Mouse (Mus musculus) hindbrain, postnatal 0 days (tissue): ENCODE measurements at regions not wholly inside any gene's neighbourhood (a gene's known extent, or its start where the extent isn't known, plus 50 kb on each side); places are given as distances from the start of the nearest gene placed in this dataset.
A peak's percentile ranks its signal among the peaks of the same experiment; 100 is the strongest.
"Not testable (repeated sequence)": the region's sequence is repeated elsewhere in the genome, so short reads cannot be mapped to it uniquely, and the experiment has no call there.

ENCODE experiments used
- ATAC-seq: fragments of 200-750 bp; cut with Nextera tagmentation; 2 replicates; pipeline ENCODE4 v1.8.0; 2017; ENCODE audit warnings: mild to moderate bottlenecking, moderate TSS enrichment, moderate library complexity
- DNase-seq: peaks from one replicate; pipeline ENCODE4 v3.0.0-alpha.2; 2015; ENCODE audit warnings: low spot score
- H3K27ac ChIP-seq: fragments of 300-500 bp; sonication (generic); 2 replicates; pipeline ENCODE4 v1.5.1; 2014; ENCODE audit warnings: mild to moderate bottlenecking
- H3K27me3 ChIP-seq: fragments of 300-500 bp; sonication (generic); 2 replicates; pipeline ENCODE4 v1.6.1; 2014; ENCODE audit warnings: low read length, mixed read lengths; ENCODE audit not compliant: insufficient read depth
- H3K36me3 ChIP-seq: fragments of 300-500 bp; sonication (generic); 2 replicates; pipeline ENCODE4 v1.6.1; 2014; ENCODE audit warnings: low read length, mixed read lengths; ENCODE audit not compliant: insufficient read depth
- H3K4me1 ChIP-seq: fragments of 300-500 bp; sonication (generic); 2 replicates; pipeline ENCODE4 v1.6.1; 2014; ENCODE audit warnings: antibody characterized with exemption, low read length, mixed read lengths; ENCODE audit not compliant: insufficient read depth
- H3K4me2 ChIP-seq: fragments of 300-500 bp; sonication (generic); 2 replicates; pipeline ENCODE4 v1.6.1; 2014; ENCODE audit warnings: low read depth, mild to moderate bottlenecking, low read length, moderate library complexity, mixed read lengths
- H3K4me3 ChIP-seq: fragments of 300-500 bp; sonication (generic); 2 replicates; pipeline ENCODE4 v1.5.1; 2014; ENCODE audit warnings: low read length
- H3K9ac ChIP-seq: fragments of 300-500 bp; sonication (generic); replicated peaks from 2 replicates; pipeline ENCODE4 v1.6.1; 2014; ENCODE audit warnings: mild to moderate bottlenecking, low read length, moderate library complexity, mixed read lengths
- H3K9me3 ChIP-seq: fragments of 300-500 bp; sonication (generic); 2 replicates; pipeline ENCODE4 v1.6.1; 2016; ENCODE audit warnings: low read length, mixed read lengths
- CTCF ChIP-seq: IDR thresholded peaks from 2 replicates; pipeline ENCODE4 v1.5.1; 2016; ENCODE audit warnings: antibody characterized with exemption, control low read depth, low read depth
- WGBS: fragments of 180-500 bp; shearing (Covaris S2); extraction: QIAGEN DNeasy Blood & Tissue Kit; methylation state at CpG from one replicate; pipeline ENCODE4 v1.1.7; 2014; 5-methylcytosine and 5-hydroxymethylcytosine counted together

DNA sequence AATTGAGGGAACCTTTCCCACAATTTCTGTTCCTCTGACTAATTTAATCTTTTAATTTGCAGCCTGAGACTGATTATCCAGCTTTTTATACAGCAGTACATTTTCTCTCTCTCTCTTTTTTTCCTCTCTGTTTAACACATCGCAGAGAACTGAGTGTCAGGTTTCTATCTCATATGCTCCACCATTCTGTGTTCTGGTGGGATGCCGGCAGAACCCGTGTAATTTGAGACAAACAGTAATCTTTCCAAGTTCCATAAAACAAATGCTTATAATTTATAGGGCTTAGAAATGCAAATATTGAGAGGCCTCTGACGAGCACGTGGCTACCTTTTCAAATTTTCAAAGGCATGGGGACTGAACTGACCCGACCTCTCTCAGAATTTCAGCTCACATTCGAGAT is 59.1 kb downstream of the Zbtb18 start:
- Histone ChIP-seq H3K9ac (no peak overlapping the region), H3K4me3 (no peak overlapping the region), H3K27me3 (no peaks in the 10 kb centered on the region), H3K4me1 (no peaks in the 10 kb centered on the region), H3K9me3 (no peaks in the 10 kb centered on the region), H3K27ac (no peak overlapping the region), H3K4me2 (no peak overlapping the region), H3K36me3 (no peaks in the 10 kb centered on the region)
- WGBS: 72% methylated on average over 7 of the region's 7 CpGs
- ATAC-seq (no peak), DNase-seq (no peak)
- no peak for TF ChIP-seq CTCF

DNA sequence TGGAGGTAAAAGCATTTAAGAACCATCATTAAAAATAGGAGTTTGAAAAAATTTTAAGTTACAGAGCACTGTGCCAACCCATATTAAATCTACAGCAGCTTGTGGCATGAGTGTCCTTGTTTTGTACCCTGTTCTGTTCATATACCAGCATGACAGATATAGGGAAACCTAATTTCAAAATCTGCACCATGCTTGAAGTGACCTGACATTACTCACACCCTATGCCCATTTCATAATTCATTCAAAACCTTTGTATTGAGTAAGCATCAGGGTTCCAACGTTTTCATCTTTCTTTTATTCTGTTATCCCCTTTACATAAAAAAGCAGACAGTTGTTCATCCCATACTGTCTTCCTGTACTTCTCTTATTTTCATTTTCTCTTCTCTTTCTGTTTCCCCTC is 61.8 kb downstream of the Zbtb18 start:
- 76% methylated on average over 1 of the region's 1 CpGs for WGBS
- Histone ChIP-seq H3K9me3 (no peaks in the 10 kb centered on the region), H3K4me1 (no peaks in the 10 kb centered on the region), H3K4me2 (no peak overlapping the region), H3K36me3 (no peaks in the 10 kb centered on the region), H3K4me3 (no peak overlapping the region), H3K27ac (no peak overlapping the region), H3K9ac (no peak overlapping the region), H3K27me3 (no peaks in the 10 kb centered on the region)
- no peak for TF ChIP-seq CTCF
- ATAC-seq (no peak), DNase-seq (no peak)

DNA sequence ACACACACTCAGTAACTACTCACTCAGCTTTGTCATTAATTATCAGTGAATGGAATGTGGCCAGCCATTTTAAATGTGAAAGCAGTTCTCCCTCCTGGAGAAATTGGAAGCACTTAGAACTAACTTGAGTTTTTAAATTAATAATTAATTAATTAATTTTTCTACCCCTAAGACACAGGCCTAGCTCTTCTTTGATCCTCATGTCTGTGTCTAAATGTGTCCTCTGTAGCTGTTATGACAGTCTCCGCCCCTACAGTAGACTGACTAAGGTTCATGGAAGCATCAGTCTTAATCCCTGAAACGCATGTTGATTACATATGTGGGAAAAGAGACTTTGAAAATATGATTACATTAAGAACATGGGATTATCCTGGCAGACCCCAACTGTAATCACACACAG is 62.6 kb downstream of the Zbtb18 start:
- DNase-seq (no peak), ATAC-seq (no peak)
- no peak overlapping the region for H3K4me2 ChIP-seq
- no peak for TF ChIP-seq CTCF
- no peaks in the 10 kb centered on the region for H3K27me3 ChIP-seq
- no peaks in the 10 kb centered on the region for H3K9me3 ChIP-seq
- no peaks in the 10 kb centered on the region for H3K36me3 ChIP-seq
- no peaks in the 10 kb centered on the region for H3K4me1 ChIP-seq
- no peak overlapping the region for H3K4me3 ChIP-seq
- WGBS: 95% methylated on average over 2 of the region's 2 CpGs
- H3K27ac ChIP-seq: no peak overlapping the region
- no peak overlapping the region for H3K9ac ChIP-seq

DNA sequence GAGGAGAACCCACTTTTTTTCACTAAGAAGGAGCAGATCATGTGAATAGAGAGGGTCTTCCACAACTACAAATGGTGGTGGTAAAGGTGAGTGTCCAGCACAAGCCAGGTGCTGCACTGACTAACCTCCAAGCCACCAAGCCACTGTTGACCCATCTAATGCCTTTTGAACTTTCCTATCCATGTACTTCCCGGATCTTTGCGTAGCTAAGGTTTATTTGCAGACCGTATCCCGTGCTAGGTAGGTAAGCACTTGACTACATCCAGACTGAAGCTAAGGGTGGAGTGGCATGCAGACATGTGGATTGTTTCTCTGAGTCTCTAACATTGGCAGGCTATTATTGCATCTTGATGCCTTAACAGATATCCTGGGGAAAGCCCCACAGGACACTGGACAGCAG is 65.2 kb downstream of the Zbtb18 start:
- H3K4me2 ChIP-seq, H3K9me3 ChIP-seq, H3K27ac ChIP-seq, H3K4me1 ChIP-seq, ATAC-seq, H3K36me3 ChIP-seq, H3K27me3 ChIP-seq, H3K4me3 ChIP-seq, H3K9ac ChIP-seq, DNase-seq: not testable (repeated sequence)
- WGBS: 97% methylated on average over 4 of the region's 4 CpGs

DNA sequence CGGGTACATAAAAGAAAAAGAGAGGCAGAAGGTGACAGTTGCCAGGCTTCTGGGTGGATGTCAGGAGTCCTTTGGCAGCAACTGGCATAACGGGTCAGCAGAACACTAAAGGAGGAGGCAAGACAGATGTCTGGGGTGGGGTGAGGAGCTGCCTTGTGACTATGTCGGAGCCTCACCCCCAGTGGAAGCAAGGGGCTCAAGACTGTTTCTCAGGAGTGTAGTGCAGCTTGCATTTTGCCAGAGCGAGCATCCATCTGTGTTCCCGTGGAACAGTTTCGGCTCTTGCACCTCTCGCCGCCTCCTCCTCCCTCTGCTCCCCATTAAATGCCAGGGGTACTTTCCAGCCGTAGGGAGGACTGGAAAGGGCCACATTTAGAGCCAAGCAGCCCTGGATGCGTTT is 67.6 kb downstream of the Zbtb18 start:
- Histone ChIP-seq H3K9ac (no peak overlapping the region), H3K27me3 (no peaks in the 10 kb centered on the region), H3K4me1 (no peaks in the 10 kb centered on the region), H3K36me3 (no peaks in the 10 kb centered on the region), H3K9me3 (no peaks in the 10 kb centered on the region), H3K4me3 (no peak overlapping the region), H3K27ac (no peak overlapping the region), H3K4me2 (no peak overlapping the region)
- no peak for DNase-seq
- no peak for TF ChIP-seq CTCF
- ATAC-seq: no peak
- 57% methylated on average over 10 of the region's 10 CpGs for WGBS

DNA sequence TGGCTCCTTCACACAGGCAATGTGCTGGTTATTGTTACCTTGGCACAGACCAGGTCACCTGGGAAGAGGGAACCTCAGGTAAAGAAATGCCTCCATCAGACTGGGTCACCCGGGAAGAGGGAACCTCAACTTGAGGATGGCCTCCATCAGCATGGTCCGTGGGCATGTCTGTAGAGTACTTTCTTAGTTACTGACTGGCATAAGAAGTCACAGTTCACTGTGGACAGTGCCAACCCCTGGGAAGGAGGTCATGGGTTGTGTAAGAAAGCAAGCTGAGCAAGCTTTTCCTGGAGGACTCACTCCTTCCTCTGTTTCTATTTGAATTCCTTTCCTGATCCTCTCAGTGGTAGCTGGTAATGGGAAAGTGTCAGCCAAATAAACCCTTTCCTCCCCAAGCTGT is 70.0 kb downstream of the Zbtb18 start:
- H3K9me3 ChIP-seq: no peaks in the 10 kb centered on the region
- no peaks in the 10 kb centered on the region for H3K4me1 ChIP-seq
- H3K9ac ChIP-seq: no peak overlapping the region
- WGBS: 85% methylated on average over 2 of the region's 2 CpGs
- DNase-seq: no peak
- no peak for ATAC-seq
- no peak for TF ChIP-seq CTCF
- H3K4me2 ChIP-seq: no peak overlapping the region
- no peaks in the 10 kb centered on the region for H3K27me3 ChIP-seq
- H3K4me3 ChIP-seq: no peak overlapping the region
- H3K36me3 ChIP-seq: no peaks in the 10 kb centered on the region
- H3K27ac ChIP-seq: no peak overlapping the region

DNA sequence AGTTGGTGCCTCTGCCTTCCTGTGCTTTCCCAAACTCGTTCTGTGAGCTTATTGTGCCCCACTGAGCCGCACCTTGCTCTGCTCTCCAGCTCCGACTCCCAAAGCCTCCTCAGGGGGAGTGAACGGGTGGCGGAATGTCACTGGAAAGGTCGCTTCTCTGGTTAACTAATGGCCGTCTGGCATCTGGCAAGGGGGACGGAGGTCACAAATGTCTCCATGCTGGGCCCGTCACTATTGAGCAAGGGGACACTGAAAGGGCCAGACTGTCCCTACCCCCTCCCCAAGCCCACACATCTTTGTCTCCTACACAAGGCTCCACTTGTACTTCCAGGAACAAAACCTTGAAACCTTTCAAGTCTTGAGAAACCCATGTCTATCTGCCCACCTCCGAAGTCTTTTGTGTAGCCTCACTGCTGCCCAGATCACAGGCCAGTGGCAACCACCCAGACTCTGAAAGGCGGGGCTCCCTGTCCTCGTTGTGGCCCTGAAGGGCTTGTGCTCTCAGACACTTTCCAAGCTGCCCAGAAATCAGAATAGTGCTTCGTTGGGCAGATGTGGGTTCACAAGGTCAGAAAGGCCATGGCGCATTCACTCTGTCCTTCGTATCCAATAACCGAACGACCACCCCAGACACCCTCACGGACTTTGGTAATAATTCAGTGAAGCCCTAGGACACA is 75.9 kb downstream of the Zbtb18 start:
- no peak overlapping the region for H3K4me3 ChIP-seq
- DNase-seq: no peak
- no peak overlapping the region for H3K27ac ChIP-seq
- H3K9ac ChIP-seq: no peak overlapping the region
- H3K4me1 ChIP-seq: peaks cover 5% of the 10 kb centered on the region; the same call in 1 of the 2 replicates
- H3K4me2 ChIP-seq: no peak overlapping the region
- TF ChIP-seq CTCF: no peak
- WGBS: 28% methylated on average over 18 of the region's 18 CpGs
- ATAC-seq: 0 out of 2 replicates have a peak, but pooled peaks have one; percentile 51
- H3K9me3 ChIP-seq: no peaks in the 10 kb centered on the region
- no peaks in the 10 kb centered on the region for H3K36me3 ChIP-seq
- H3K27me3 ChIP-seq: no peaks in the 10 kb centered on the region
